Mouse (Mus musculus): ENCODE results near the gene Vamp8. TPM values are rescaled to one million over a fixed set of nuclear protein-coding genes. Genes with fewer than 3 reads are reported as not detected.

Vamp8 gene
- total RNA-seq, 2 experiments from 2014 or later, result 75.7 to 81.5 TPM

GRCm38 (mm10) chr6:72378510-72379234, 11.8 kb downstream of the Vamp8 start:
- peak in 1 of 2 experiments; percentile 1 for DNase-seq
- intact Hi-C loops (cut with DNase I), result loop anchor here (2.0 kb wide), 1 partner anchor 16 kb away; no protein-coding TSS in a partner anchor

GRCm38 (mm10) chr6:72374820-72375563, 15.5 kb downstream of the Vamp8 start:
- intact Hi-C loops (cut with DNase I), result no loop called here
- DNase-seq, result peak in 1 of 2 experiments; percentile 5

- intact Hi-C loops (cut with DNase I), result no loop called here
Measured at GRCm38 (mm10) chr6:72374206-72374605, 16.3 kb downstream of the Vamp8 start.

GRCm38 (mm10) chr6:72373184-72373583, 17.3 kb downstream of the Vamp8 start:
- intact Hi-C loops (cut with DNase I), result no loop called here
- no peak for DNase-seq

More at GRCm38 (mm10) chr6:72374206-72374605, 16.3 kb downstream of the Vamp8 start:
- DNase-seq, result peak in 1 of 2 experiments; percentile 3

GRCm38 (mm10) chr6:72371571-72371970, 18.9 kb downstream of the Vamp8 start:
- intact Hi-C loops (cut with DNase I), result no loop called here
- no peak for DNase-seq

- intact Hi-C loops (cut with DNase I), result no loop called here
- no peak for DNase-seq
Measured at GRCm38 (mm10) chr6:72371147-72371546, 19.4 kb downstream of the Vamp8 start.

GRCm38 (mm10) chr6:72370091-72370490, 20.4 kb downstream of the Vamp8 start:
- intact Hi-C loops (cut with DNase I), result no loop called here
- no peak for DNase-seq

- DNase-seq, result no peak
- intact Hi-C loops (cut with DNase I), result no loop called here
Measured at GRCm38 (mm10) chr6:72369557-72369956, 20.9 kb downstream of the Vamp8 start.

- no peak for DNase-seq
- intact Hi-C loops (cut with DNase I), result no loop called here
Measured at GRCm38 (mm10) chr6:72367460-72367974, 23.0 kb downstream of the Vamp8 start.

- intact Hi-C loops (cut with DNase I), result no loop called here
- DNase-seq, result no peak
Measured at GRCm38 (mm10) chr6:72366844-72367443, 23.6 kb downstream of the Vamp8 start, which contains the start of gene Rnf181. Rnf181 (minus strand) TSS chr6:72366956.

GRCm38 (mm10) chr6:72366304-72366703, 24.2 kb downstream of the Vamp8 start:
- DNase-seq, result no peak
- intact Hi-C loops (cut with DNase I), result no loop called here

GRCm38 (mm10) chr6:72364985-72365384, 25.5 kb downstream of the Vamp8 start:
- intact Hi-C loops (cut with DNase I), result no loop called here
- DNase-seq, result no peak

GRCm38 (mm10) chr6:72364009-72364408, 26.5 kb downstream of the Vamp8 start:
- intact Hi-C loops (cut with DNase I), result no loop called here
- no peak for DNase-seq

GRCm38 (mm10) chr6:72362132-72363028, 28.1 kb downstream of the Vamp8 start:
- DNase-seq, result peak; percentile 92 to 94
- intact Hi-C loops (cut with DNase I), result loop anchor here (2.0 kb wide), 2 partner anchors 16 to 44 kb away; no protein-coding TSS in a partner anchor

- no peak for DNase-seq
- intact Hi-C loops (cut with DNase I), result no loop called here
Measured at GRCm38 (mm10) chr6:72361121-72361551, 29.4 kb downstream of the Vamp8 start.

GRCm38 (mm10) chr6:72360599-72360935, 29.9 kb downstream of the Vamp8 start:
- intact Hi-C loops (cut with DNase I), result no loop called here
- no peak for DNase-seq

GRCm38 (mm10) chr6:72359891-72360598, 30.5 kb downstream of the Vamp8 start:
- no peak for DNase-seq
- intact Hi-C loops (cut with DNase I), result no loop called here

GRCm38 (mm10) chr6:72359343-72359742, 31.2 kb downstream of the Vamp8 start:
- no peak for DNase-seq
- intact Hi-C loops (cut with DNase I), result no loop called here

- DNase-seq, result no peak
Measured at GRCm38 (mm10) chr6:72358086-72358764, 32.3 kb downstream of the Vamp8 start.

More at GRCm38 (mm10) chr6:72358086-72358764, 32.3 kb downstream of the Vamp8 start:
- intact Hi-C loops (cut with DNase I), result no loop called here
